Mouse (Mus musculus): ENCODE results near the gene Fancc. TPM values are rescaled to one million over a fixed set of nuclear protein-coding genes. Genes with fewer than 3 reads are reported as not detected.
A peak's percentile ranks its signal among the peaks of the same experiment; 100 is the strongest.

The Fancc gene
- polyA plus RNA-seq, 1 experiment from 2014 or later: 15.5 TPM

MicroRNAs encoded within 50 kb of the gene (microRNA counts, 519-probe panel; counts per million panel counts)
- microRNA mmu-miR-23b (3,413 counts per million, percentile 70 among the panel's probes with 10 or more counts), microRNA mmu-miR-24 (2,654 counts per million, percentile 48 among the panel's probes with 10 or more counts), microRNA mmu-miR-27b (2,485 counts per million, percentile 39 among the panel's probes with 10 or more counts)

Small RNAs within 50 kb of the gene (microRNA-seq; reads per million reads assigned to microRNA genes)
- gene Mir23b (9,974 reads per million, percentile 96 among the genes with 10 or more reads in this experiment), gene Mir24-1 (not detected), gene Mir27b (528 reads per million, percentile 72 among the genes with 10 or more reads in this experiment), gene Mir3074-1 (not detected)

Other genes starting within 250 kb of the Fancc start
- 16.3 and 16.6 TPM in 2 replicates for gene Ptch1, start 76.3 kb upstream of the Fancc start, polyA plus RNA-seq (2015; fragmentation: Nextera tagmentation; extraction: Ambion mirVana)

Data from hindbrain, embryonic 15.5 days (tissue).